Mouse (Mus musculus) midbrain, embryonic 16.5 days (tissue): ENCODE results near the gene Spatc1l. TPM values are rescaled to one million over a fixed set of nuclear protein-coding genes. Genes with fewer than 3 reads are reported as not detected.

Source experiments
- ATAC-seq: fragments of 200-750 bp; cut with Nextera tagmentation; 2 replicates; pipeline ENCODE4 v1.8.0; 2017; ENCODE audit warnings: moderate TSS enrichment
- H3K27ac ChIP-seq: fragments of 300-500 bp; sonication (generic); 2 replicates; pipeline ENCODE4 v1.5.1; 2014; ENCODE audit warnings: mild to moderate bottlenecking, low read length, mixed read lengths
- H3K27me3 ChIP-seq: fragments of 300-500 bp; sonication (generic); 2 replicates; pipeline ENCODE4 v1.6.1; 2014; ENCODE audit warnings: low read depth, low read length, mixed read lengths; ENCODE audit not compliant: control insufficient read depth, insufficient read depth
- H3K36me3 ChIP-seq: fragments of 300-500 bp; sonication (generic); 2 replicates; pipeline ENCODE4 v1.6.1; 2014; ENCODE audit warnings: mild to moderate bottlenecking, low read length, moderate library complexity, mixed read lengths; ENCODE audit not compliant: control insufficient read depth, insufficient read depth
- H3K4me1 ChIP-seq: fragments of 300-500 bp; sonication (generic); 2 replicates; pipeline ENCODE4 v1.6.1; 2014; ENCODE audit warnings: mild to moderate bottlenecking, low read length, mixed read lengths; ENCODE audit not compliant: control insufficient read depth, insufficient read depth
- H3K4me2 ChIP-seq: fragments of 300-500 bp; sonication (generic); 2 replicates; pipeline ENCODE4 v1.6.1; 2014; ENCODE audit warnings: mild to moderate bottlenecking, low read length, mixed read lengths
- H3K4me3 ChIP-seq: fragments of 300-500 bp; sonication (generic); 2 replicates; pipeline ENCODE4 v1.5.1; 2014; ENCODE audit warnings: low read depth, mild to moderate bottlenecking, low read length, moderate library complexity, mixed read lengths
- H3K9ac ChIP-seq: fragments of 300-500 bp; sonication (generic); 2 replicates; pipeline ENCODE4 v1.6.1; 2014; ENCODE audit warnings: low read depth, low read length, mixed read lengths
- H3K9me3 ChIP-seq: fragments of 300-500 bp; sonication (generic); replicated peaks from 2 replicates; pipeline ENCODE4 v1.6.1; 2014; ENCODE audit warnings: mild to moderate bottlenecking, low read length, mixed read lengths; ENCODE audit not compliant: control insufficient read depth, poor library complexity, severe bottlenecking
- WGBS: fragments of 180-500 bp; shearing (Covaris S2); extraction: QIAGEN DNeasy Blood & Tissue Kit; methylation state at CpG from one replicate; pipeline ENCODE4 v1.1.7; 2014; 5-methylcytosine and 5-hydroxymethylcytosine counted together
- polyA plus RNA-seq: library from polyadenylated mRNA; unstranded; fragments of >200 nt; fragmentation: Nextera tagmentation; extraction: Ambion mirVana; gene quantifications from 2 replicates; pipeline ENCODE4 v1.2.1, GENCODE M21; 2015

Spatc1l gene
- polyA plus RNA-seq, 1 experiment from 2014 or later = not detected

DNA sequence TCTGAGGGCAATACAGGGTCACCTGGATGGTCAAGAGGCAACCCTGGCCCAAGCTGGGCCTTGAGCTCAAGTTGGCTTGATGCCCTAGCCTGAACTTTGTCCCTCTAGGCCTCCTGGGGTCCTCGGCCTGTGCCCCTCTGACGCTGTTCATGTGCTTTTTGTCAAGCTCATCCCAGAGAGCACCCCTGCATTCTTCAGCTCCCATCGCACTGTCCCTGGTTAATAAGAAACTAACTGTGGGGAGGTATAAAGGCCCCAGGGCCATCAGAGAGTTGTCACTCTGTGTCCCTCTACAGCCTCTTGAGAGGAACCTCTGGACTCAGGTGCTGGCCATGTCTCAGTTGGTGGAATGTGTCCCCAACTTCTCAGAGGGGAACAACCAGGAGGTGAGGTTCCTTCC, 13.3 kb downstream of the Spatc1l start, which contains the start of gene Ftcd:
Ftcd (plus strand) TSS at position 275 of the 400 bp plus-strand sequence.
- no peak within 1 kb of the TSS for H3K4me3 ChIP-seq
- no peaks in the 10 kb centered on the region for H3K9me3 ChIP-seq
- no peaks in the 10 kb centered on the region for H3K36me3 ChIP-seq
- H3K27me3 ChIP-seq = no peaks in the 10 kb centered on the region
- H3K9ac ChIP-seq = no peak within 1 kb of the TSS
- no peak within 1 kb of the TSS for H3K27ac ChIP-seq
- WGBS = 81% methylated on average over 3 of the region's 3 CpGs
- no peak within 1 kb of the TSS for H3K4me2 ChIP-seq
- no peak for ATAC-seq
- no peaks in the 10 kb centered on the region for H3K4me1 ChIP-seq

GRCm38 (mm10) chr10:76576920-76577319, 14.8 kb downstream of the Spatc1l start:
- Histone ChIP-seq H3K4me2 (no peak overlapping the region), H3K4me1 (no peaks in the 10 kb centered on the region), H3K4me3 (no peak overlapping the region), H3K9ac (no peak overlapping the region), H3K36me3 (no peaks in the 10 kb centered on the region), H3K27ac (no peak overlapping the region), H3K27me3 (no peaks in the 10 kb centered on the region), H3K9me3 (no peaks in the 10 kb centered on the region)
- no peak for ATAC-seq
- 74% methylated on average over 7 of the region's 7 CpGs for WGBS

- Histone ChIP-seq H3K9ac (0 out of 2 replicates have a peak overlapping the region, but pooled peaks have one; percentile 25), H3K36me3 (no peaks in the 10 kb centered on the region), H3K4me3 (no peak overlapping the region; the same call in 1 of the 2 replicates), H3K4me1 (no peaks in the 10 kb centered on the region), H3K9me3 (no peaks in the 10 kb centered on the region), H3K27ac (no peak overlapping the region), H3K4me2 (peak overlapping the region; percentile 43), H3K27me3 (no peaks in the 10 kb centered on the region)
- WGBS = 12% methylated on average over 10 of the region's 10 CpGs
- ATAC-seq = no peak
Measured at GRCm38 (mm10) chr10:76584138-76584537, 22.1 kb downstream of the Spatc1l start.

- Histone ChIP-seq H3K27ac (no peak overlapping the region), H3K36me3 (no peaks in the 10 kb centered on the region), H3K4me1 (no peaks in the 10 kb centered on the region), H3K27me3 (no peaks in the 10 kb centered on the region), H3K4me2 (no peak overlapping the region), H3K4me3 (no peak overlapping the region), H3K9ac (no peak overlapping the region), H3K9me3 (no peaks in the 10 kb centered on the region)
- no peak for ATAC-seq
- WGBS = 63% methylated on average over 1 of the region's 1 CpGs
Measured at GRCm38 (mm10) chr10:76586190-76586589, 24.1 kb downstream of the Spatc1l start.

GRCm38 (mm10) chr10:76590197-76590596, 28.1 kb downstream of the Spatc1l start:
- no peak overlapping the region for H3K4me3 ChIP-seq
- no peaks in the 10 kb centered on the region for H3K36me3 ChIP-seq
- ATAC-seq = no peak
- no peaks in the 10 kb centered on the region for H3K4me1 ChIP-seq
- H3K27ac ChIP-seq = no peak overlapping the region
- H3K4me2 ChIP-seq = no peak overlapping the region
- H3K9me3 ChIP-seq = no peaks in the 10 kb centered on the region
- no peak overlapping the region for H3K9ac ChIP-seq
- no peaks in the 10 kb centered on the region for H3K27me3 ChIP-seq
- WGBS = 85% methylated on average over 11 of the region's 11 CpGs

DNA sequence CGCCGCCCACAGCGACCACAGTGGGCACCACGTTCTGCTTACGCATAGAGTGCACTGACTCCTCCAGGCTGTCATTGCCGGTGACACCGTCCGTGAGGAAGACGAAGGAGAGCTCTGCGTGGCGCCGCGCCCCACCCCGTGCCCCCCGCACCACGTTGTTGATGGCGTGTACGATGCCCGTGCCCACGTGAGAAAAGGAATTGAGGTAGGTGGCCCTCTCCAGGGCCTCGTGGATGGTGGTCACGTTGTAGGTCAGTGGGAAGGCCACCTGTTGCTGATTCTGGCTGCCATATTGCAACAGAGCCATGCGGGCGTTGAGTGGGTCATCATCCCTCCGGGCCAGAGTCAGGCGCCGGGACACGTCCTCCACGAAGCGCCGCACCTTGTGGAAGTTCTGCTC, 34.3 kb downstream of the Spatc1l start:
- H3K4me2 ChIP-seq = no peak overlapping the region
- H3K9ac ChIP-seq = no peak overlapping the region
- no peaks in the 10 kb centered on the region for H3K9me3 ChIP-seq
- H3K27ac ChIP-seq = no peak overlapping the region
- no peak overlapping the region for H3K4me3 ChIP-seq
- ATAC-seq = no peak
- H3K36me3 ChIP-seq = no peaks in the 10 kb centered on the region
- H3K27me3 ChIP-seq = no peaks in the 10 kb centered on the region
- H3K4me1 ChIP-seq = no peaks in the 10 kb centered on the region
- WGBS = 92% methylated on average over 31 of the region's 31 CpGs

GRCm38 (mm10) chr10:76602690-76603089, 40.6 kb downstream of the Spatc1l start:
- WGBS = 80% methylated on average over 3 of the region's 3 CpGs
- Histone ChIP-seq H3K4me3 (no peak overlapping the region), H3K9ac (no peak overlapping the region), H3K27me3 (no peaks in the 10 kb centered on the region), H3K4me2 (no peak overlapping the region), H3K4me1 (no peaks in the 10 kb centered on the region), H3K9me3 (no peaks in the 10 kb centered on the region), H3K27ac (no peak overlapping the region), H3K36me3 (no peaks in the 10 kb centered on the region)
- ATAC-seq = no peak

DNA sequence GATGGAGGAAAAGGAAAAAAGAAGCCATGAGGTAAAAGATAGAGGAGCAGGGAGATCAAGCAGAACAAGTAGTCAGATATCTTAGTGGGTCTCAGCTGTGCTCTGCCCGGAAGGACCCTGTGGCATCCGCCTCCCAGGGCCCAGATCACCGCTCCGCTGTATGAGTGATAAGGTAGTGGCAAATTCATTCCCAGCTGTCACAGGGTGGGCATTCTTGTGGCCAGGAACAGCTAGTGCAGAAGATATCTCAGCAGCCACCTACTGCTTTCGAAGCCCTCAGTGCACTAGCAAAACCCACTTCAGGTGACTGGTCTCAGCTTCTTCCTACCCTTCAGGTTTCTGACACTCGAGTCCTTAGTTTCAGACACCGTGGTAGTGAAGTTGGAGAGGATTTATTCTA, 50.4 kb downstream of the Spatc1l start:
- no peak for ATAC-seq
- 92% methylated on average over 7 of the region's 7 CpGs for WGBS
- no peaks in the 10 kb centered on the region for H3K36me3 ChIP-seq

More for the DNA sequence above, 50.4 kb downstream of the Spatc1l start:
- H3K27ac ChIP-seq = no peak overlapping the region
- H3K4me2 ChIP-seq = no peak overlapping the region
- H3K4me3 ChIP-seq = no peak overlapping the region
- H3K9me3 ChIP-seq = no peaks in the 10 kb centered on the region
- no peak overlapping the region for H3K9ac ChIP-seq
- no peaks in the 10 kb centered on the region for H3K27me3 ChIP-seq
- no peaks in the 10 kb centered on the region for H3K4me1 ChIP-seq
